Mouse (Mus musculus) neural tube, embryonic 11.5 days (tissue): Measurements from ENCODE around the gene Pip5k1c. TPM values are rescaled to one million over a fixed set of nuclear protein-coding genes. Genes with fewer than 3 reads are reported as not detected.

Source experiments
- ATAC-seq: fragments of 200-750 bp; cut with Nextera tagmentation; 2 replicates; pipeline ENCODE4 v1.8.0; 2017; ENCODE audit warnings: moderate number of reproducible peaks, mild to moderate bottlenecking, moderate TSS enrichment, moderate library complexity; ENCODE audit not compliant: insufficient read depth, low FRiP score, low TSS enrichment
- DNase-seq: peaks from one replicate; pipeline ENCODE4 v3.0.0-alpha.2; 2015; ENCODE audit warnings: low spot score
- H3K27ac ChIP-seq: fragments of 300-500 bp; sonication (generic); 2 replicates; pipeline ENCODE4 v1.5.1; 2014; ENCODE audit warnings: low read depth, mild to moderate bottlenecking, low read length
- H3K27me3 ChIP-seq: fragments of 300-500 bp; sonication (generic); 2 replicates; pipeline ENCODE4 v1.6.1; 2014; ENCODE audit warnings: mild to moderate bottlenecking, low read length, mixed read lengths; ENCODE audit not compliant: control insufficient read depth, insufficient read depth
- H3K36me3 ChIP-seq: fragments of 300-500 bp; sonication (generic); 2 replicates; pipeline ENCODE4 v1.6.1; 2014; ENCODE audit warnings: mild to moderate bottlenecking, low read length, moderate library complexity, mixed read lengths; ENCODE audit not compliant: control insufficient read depth, insufficient read depth
- H3K4me1 ChIP-seq: fragments of 300-500 bp; sonication (generic); 2 replicates; pipeline ENCODE4 v1.6.1; 2014; ENCODE audit warnings: low read length, mixed read lengths; ENCODE audit not compliant: control insufficient read depth, insufficient read depth
- H3K4me2 ChIP-seq: fragments of 300-500 bp; sonication (generic); 2 replicates; pipeline ENCODE4 v1.6.1; 2014; ENCODE audit warnings: low read depth, mild to moderate bottlenecking, moderate library complexity
- H3K4me3 ChIP-seq: fragments of 300-500 bp; sonication (generic); 2 replicates; pipeline ENCODE4 v1.5.1; 2014; ENCODE audit warnings: low read depth, low read length
- H3K9ac ChIP-seq: fragments of 300-500 bp; sonication (generic); 2 replicates; pipeline ENCODE4 v1.6.1; 2014; ENCODE audit warnings: mild to moderate bottlenecking, low read length
- H3K9me3 ChIP-seq: fragments of 300-500 bp; sonication (generic); 2 replicates; pipeline ENCODE4 v1.6.1; 2016; ENCODE audit warnings: low read length; ENCODE audit not compliant: control insufficient read depth
- WGBS: fragments of 180-500 bp; shearing (Covaris S2); extraction: QIAGEN DNeasy Blood & Tissue Kit; methylation state at CpG from one replicate; pipeline ENCODE4 v1.1.7; 2014; 5-methylcytosine and 5-hydroxymethylcytosine counted together
- polyA plus RNA-seq: library from polyadenylated mRNA; unstranded; fragments of >200 nt; fragmentation: Nextera tagmentation; extraction: Ambion mirVana; gene quantifications from 2 replicates; pipeline ENCODE4 v1.2.1, GENCODE M21; 2014

Gene Pip5k1c
- 64.6 and 65.8 TPM in 2 replicates for polyA plus RNA-seq

DNA sequence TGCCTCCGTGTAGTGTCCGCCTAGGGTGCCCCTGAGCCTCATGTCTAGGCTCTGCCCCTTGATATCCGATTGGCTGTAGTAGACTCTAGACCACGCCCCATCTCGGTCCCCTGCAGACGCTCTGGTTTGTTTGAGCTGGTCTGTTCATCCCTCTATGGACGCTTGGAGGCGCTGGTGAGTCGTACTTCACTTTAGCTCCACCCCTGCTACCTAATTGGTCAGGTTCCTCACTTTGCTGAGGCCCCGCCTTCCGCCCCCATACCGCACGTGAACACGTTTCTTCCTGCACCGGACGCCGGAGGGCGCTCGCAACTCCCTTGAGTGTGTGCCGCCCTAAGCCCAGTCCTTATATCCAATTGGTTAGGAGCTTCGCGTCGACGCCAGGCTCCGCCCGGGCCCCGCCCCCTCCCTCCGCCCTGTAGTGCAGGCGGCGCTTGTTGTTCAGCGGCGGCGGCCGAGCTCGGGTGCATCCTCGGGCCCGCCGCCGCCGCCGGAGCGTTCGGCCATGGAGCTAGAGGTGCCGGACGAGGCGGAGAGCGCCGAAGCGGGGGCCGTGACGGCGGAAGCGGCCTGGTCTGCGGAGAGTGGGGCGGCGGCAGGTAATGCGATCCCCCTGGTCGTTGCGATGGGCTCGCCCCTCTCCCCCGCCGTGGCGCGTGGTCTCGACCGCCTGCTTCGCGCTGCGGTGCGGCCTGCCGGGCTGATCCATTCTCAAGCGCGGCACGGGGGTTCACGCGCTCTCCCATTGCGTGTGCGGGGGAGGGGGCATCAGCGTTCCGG is at the start of gene Pip5k1c:
TSS of gene Pip5k1c (plus strand) at position 410 of the 780 bp plus-strand sequence.
- WGBS = under 1% methylated on average over 65 of the region's 80 CpGs
- H3K27me3 ChIP-seq = peaks cover 19% of the 10 kb centered on the region
- H3K4me2 ChIP-seq = peak within 1 kb of the TSS; percentile 94
- peaks cover 12% of the 10 kb centered on the region for H3K4me1 ChIP-seq
- no peaks in the 10 kb centered on the region for H3K9me3 ChIP-seq
- H3K4me3 ChIP-seq = peak within 1 kb of the TSS; percentile 87
- ATAC-seq (peak; percentile 93), DNase-seq (peak; percentile 100)
- peak within 1 kb of the TSS; percentile 87 for H3K9ac ChIP-seq
- H3K36me3 ChIP-seq = no peaks in the 10 kb centered on the region
- H3K27ac ChIP-seq = peak within 1 kb of the TSS; percentile 82

DNA sequence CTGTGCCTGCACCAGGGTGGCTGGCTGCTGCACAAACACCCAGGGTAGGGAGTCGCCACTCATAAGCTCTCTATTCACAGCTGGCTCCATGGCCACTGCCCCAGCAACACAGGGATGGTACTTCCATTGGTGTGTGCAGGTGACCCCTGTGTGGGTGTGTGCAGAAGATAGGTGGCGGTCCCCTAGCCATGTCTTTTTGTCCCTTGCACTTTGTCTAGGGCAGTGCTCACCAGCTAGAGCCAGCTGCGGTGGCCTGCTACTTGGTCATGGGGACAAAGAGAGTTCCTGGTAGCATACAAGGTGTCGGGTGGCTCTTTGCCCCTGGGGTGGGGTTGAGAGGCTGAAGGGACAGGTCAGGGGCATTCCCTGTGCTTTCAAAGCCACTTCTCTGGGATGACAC is 48.6 kb upstream of the Pip5k1c start:
- H3K27ac ChIP-seq = no peak overlapping the region
- H3K4me2 ChIP-seq = no peak overlapping the region
- H3K9me3 ChIP-seq = no peaks in the 10 kb centered on the region
- peaks cover 14% of the 10 kb centered on the region for H3K27me3 ChIP-seq
- H3K4me1 ChIP-seq = peaks cover 4% of the 10 kb centered on the region; the same call in 1 of the 2 replicates
- H3K4me3 ChIP-seq = no peak overlapping the region
- no peak overlapping the region for H3K9ac ChIP-seq
- WGBS = 74% methylated on average over 4 of the region's 4 CpGs
- H3K36me3 ChIP-seq = no peaks in the 10 kb centered on the region
- DNase-seq (no peak), ATAC-seq (no peak)

- Histone ChIP-seq H3K27me3 (peaks cover 10% of the 10 kb centered on the region), H3K27ac (no peak overlapping the region), H3K9ac (no peak overlapping the region), H3K4me3 (no peak overlapping the region), H3K9me3 (no peaks in the 10 kb centered on the region), H3K36me3 (no peaks in the 10 kb centered on the region), H3K4me1 (peaks cover 4% of the 10 kb centered on the region; the same call in 1 of the 2 replicates), H3K4me2 (no peak overlapping the region)
- WGBS = 11% methylated on average over 17 of the region's 17 CpGs
- DNase-seq = peak; percentile 84
- ATAC-seq = peak; percentile 64
These were observed 48.2 kb upstream of the Pip5k1c start for GRCm38 (mm10) chr10:81244595-81244994.

DNA sequence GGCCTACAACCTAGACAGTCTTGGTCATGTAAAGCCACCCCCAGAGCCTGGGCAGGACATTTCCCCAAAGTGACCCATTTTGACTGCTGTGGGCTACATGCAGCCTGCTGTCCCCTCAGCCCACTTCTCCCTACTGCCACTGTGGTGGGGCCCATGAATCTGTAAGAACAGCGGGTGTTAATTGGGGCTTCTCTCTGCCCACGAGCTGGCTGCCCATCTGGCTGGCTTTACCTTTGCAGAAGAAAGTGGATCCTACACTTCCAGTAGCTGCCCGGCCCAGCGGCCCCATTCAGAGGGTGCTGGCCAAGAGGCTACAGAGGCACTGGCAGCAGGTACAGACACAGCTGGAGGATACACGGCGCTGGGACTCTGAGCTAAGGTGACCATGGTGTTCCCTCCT is 47.6 kb upstream of the Pip5k1c start:
- ATAC-seq (no peak), DNase-seq (no peak)
- no peak overlapping the region for H3K27ac ChIP-seq
- H3K4me1 ChIP-seq = peaks cover under 1% of the 10 kb centered on the region; the same call in 1 of the 2 replicates
- H3K9ac ChIP-seq = no peak overlapping the region
- H3K9me3 ChIP-seq = no peaks in the 10 kb centered on the region
- 92% methylated on average over 6 of the region's 6 CpGs for WGBS
- no peak overlapping the region for H3K4me2 ChIP-seq
- H3K27me3 ChIP-seq = peaks cover 4% of the 10 kb centered on the region
- H3K4me3 ChIP-seq = no peak overlapping the region
- no peaks in the 10 kb centered on the region for H3K36me3 ChIP-seq

GRCm38 (mm10) chr10:81247804-81248203 is 45.0 kb upstream of the Pip5k1c start:
- 95% methylated on average over 2 of the region's 2 CpGs for WGBS
- no peaks in the 10 kb centered on the region for H3K36me3 ChIP-seq
- H3K4me1 ChIP-seq = no peaks in the 10 kb centered on the region; the same call in 1 of the 2 replicates
- H3K27me3 ChIP-seq = peaks cover 19% of the 10 kb centered on the region; the same call in 1 of the 2 replicates
- no peak overlapping the region for H3K4me3 ChIP-seq
- no peak for DNase-seq
- no peak overlapping the region for H3K4me2 ChIP-seq
- H3K9me3 ChIP-seq = no peaks in the 10 kb centered on the region
- no peak overlapping the region for H3K27ac ChIP-seq
- no peak for ATAC-seq
- H3K9ac ChIP-seq = no peak overlapping the region

GRCm38 (mm10) chr10:81249442-81249841 is 43.3 kb upstream of the Pip5k1c start:
- Histone ChIP-seq H3K4me1 (no peaks in the 10 kb centered on the region; the same call in 1 of the 2 replicates), H3K9ac (no peak overlapping the region), H3K4me2 (no peak overlapping the region), H3K4me3 (no peak overlapping the region), H3K27ac (no peak overlapping the region), H3K27me3 (peaks cover 28% of the 10 kb centered on the region), H3K36me3 (no peaks in the 10 kb centered on the region), H3K9me3 (no peaks in the 10 kb centered on the region)
- no peak for ATAC-seq
- 82% methylated on average over 8 of the region's 8 CpGs for WGBS
- no peak for DNase-seq

- 0 out of 2 replicates have a peak within 1 kb of the TSS, but pooled peaks have one; percentile 2 for H3K9ac ChIP-seq
- H3K4me2 ChIP-seq = peak within 1 kb of the TSS; percentile 30
- WGBS = 7% methylated on average over 42 of the region's 44 CpGs
- peaks cover 42% of the 10 kb centered on the region for H3K27me3 ChIP-seq
- DNase-seq = peak; percentile 78
- 0 out of 2 replicates have a peak within 1 kb of the TSS, but pooled peaks have one; percentile 3 for H3K4me3 ChIP-seq
- H3K27ac ChIP-seq = no peak within 1 kb of the TSS
- no peaks in the 10 kb centered on the region for H3K9me3 ChIP-seq
- no peaks in the 10 kb centered on the region for H3K36me3 ChIP-seq
- peaks cover 4% of the 10 kb centered on the region; the same call in 1 of the 2 replicates for H3K4me1 ChIP-seq
- ATAC-seq = peak; percentile 54
These were observed 40.0 kb upstream of the Pip5k1c start, which contains the start of gene Matk for GRCm38 (mm10) chr10:81252424-81253419. Matk (plus strand) TSS chr10:81252935.

GRCm38 (mm10) chr10:81254886-81255285 is 37.9 kb upstream of the Pip5k1c start:
- Histone ChIP-seq H3K4me2 (no peak overlapping the region), H3K4me3 (no peak overlapping the region), H3K9me3 (no peaks in the 10 kb centered on the region), H3K36me3 (no peaks in the 10 kb centered on the region), H3K4me1 (peaks cover 6% of the 10 kb centered on the region; the same call in 1 of the 2 replicates), H3K27ac (no peak overlapping the region), H3K9ac (no peak overlapping the region), H3K27me3 (peaks cover 59% of the 10 kb centered on the region)
- 73% methylated on average over 1 of the region's 1 CpGs for WGBS
- ATAC-seq (no peak), DNase-seq (no peak)
